8 mouse cellular contexts compared by ENCODE assay signal in the genomic region with DNA sequence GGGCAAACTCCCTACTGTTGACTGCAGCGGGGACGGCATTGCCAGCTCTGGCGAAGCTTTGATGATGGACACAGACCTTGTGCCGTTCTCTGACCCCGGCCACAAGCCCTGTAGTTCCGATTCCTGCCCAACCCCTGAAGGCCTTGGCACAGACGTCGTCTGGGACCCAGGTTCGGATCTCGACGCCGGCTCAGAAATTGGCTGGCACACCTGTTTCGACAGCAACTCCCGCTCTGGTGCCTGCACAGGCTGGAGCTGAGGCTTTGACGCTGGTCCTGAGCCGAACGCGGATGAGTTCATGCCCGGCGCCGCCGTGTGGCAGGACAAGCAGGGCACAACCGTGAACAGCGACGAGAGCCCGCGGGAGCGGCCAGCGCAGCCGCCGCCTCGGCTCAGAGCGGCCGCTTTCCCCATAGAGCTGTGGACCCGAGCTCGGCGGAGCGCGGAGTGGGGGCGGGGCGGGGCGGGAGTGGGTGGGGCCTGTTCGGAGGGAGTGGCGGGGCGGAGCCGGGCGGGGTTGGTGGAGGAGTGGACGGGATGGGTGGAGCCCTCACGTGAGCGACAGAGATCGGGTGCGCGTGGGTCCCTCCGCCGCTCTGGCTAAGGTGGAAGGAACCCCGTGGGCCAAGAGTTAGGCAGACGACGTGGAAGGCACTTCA. TPM values are rescaled to one million over a fixed set of nuclear protein-coding genes. Genes with fewer than 3 reads are reported as not detected.
DNase-seq lines count a peak whose midpoint lies in the region; ATAC-seq and TF ChIP-seq lines count a peak whose summit lies in the region.

Gene Osbp2 (minus strand): TSS at position 450 of the 659 bp plus-strand sequence.

- H3K4me2 ChIP-seq in limb, embryonic 12.5 days: peak within 1 kb of the TSS; percentile 79
- peak within 1 kb of the TSS; percentile 70 for H3K4me2 ChIP-seq in midbrain, embryonic 13.5 days (replicated peaks)

- H3K27me3 ChIP-seq in limb, embryonic 12.5 days: peaks cover 26% of the 10 kb centered on the region
- peaks cover 34% of the 10 kb centered on the region for H3K27me3 ChIP-seq in midbrain, embryonic 13.5 days
- peaks cover 13% of the 10 kb centered on the region; the same call in 1 of the 2 replicates for H3K27me3 ChIP-seq in small intestine, adult 2 months (ENCODE audit: control insufficient read depth, insufficient read depth, low read length)

- WGBS in limb, embryonic 12.5 days: 5% methylated on average over 51 of the region's 58 CpGs
- WGBS in midbrain, embryonic 13.5 days: 5% methylated on average over 44 of the region's 58 CpGs
- WGBS in small intestine, adult 2 months: 4% methylated on average over 56 of the region's 58 CpGs

- H3K27ac ChIP-seq in limb, embryonic 12.5 days: no peak within 1 kb of the TSS
- H3K27ac ChIP-seq in midbrain, embryonic 13.5 days: 0 out of 2 replicates have a peak within 1 kb of the TSS, but pooled peaks have one; percentile 32
- no peak within 1 kb of the TSS for H3K27ac ChIP-seq in small intestine, adult 2 months (ENCODE audit: insufficient read depth, low read depth, low read length)

- DNase-seq in adrenal gland, postnatal 25 days: peak; percentile 85
- DNase-seq in embryo, embryonic 11.5 days (ENCODE audit: low read depth, low spot score): peak; percentile 61
- DNase-seq in gastrocnemius, postnatal 4 days (ENCODE audit: low spot score in 2 of 2): peak; percentile 49 to 66
- DNase-seq in kidney, adult 11 months: peak; percentile 78
- no peak for DNase-seq in adipocyte (ENCODE audit: low spot score)

- H3K9ac ChIP-seq in limb, embryonic 12.5 days (replicated peaks): peak within 1 kb of the TSS; percentile 61
- peak within 1 kb of the TSS; percentile 69 for H3K9ac ChIP-seq in midbrain, embryonic 13.5 days (replicated peaks)

- TF ChIP-seq POLR2A in small intestine, adult 2 months (IDR thresholded peaks at IDR 0.05; ENCODE audit: low read depth, low read length): peak; percentile 18; the same call in 1 of the 2 replicates

- no peaks in the 10 kb centered on the region for H3K9me3 ChIP-seq in limb, embryonic 12.5 days
- H3K9me3 ChIP-seq in midbrain, embryonic 13.5 days: no peaks in the 10 kb centered on the region

- no peaks in the 10 kb centered on the region for H3K36me3 ChIP-seq in limb, embryonic 12.5 days
- no peaks in the 10 kb centered on the region for H3K36me3 ChIP-seq in midbrain, embryonic 13.5 days
- no peaks in the 10 kb centered on the region for H3K36me3 ChIP-seq in small intestine, adult 2 months (ENCODE audit: control insufficient read depth, insufficient read depth, low read length)

- H3K4me3 ChIP-seq in limb, embryonic 12.5 days (replicated peaks): peak within 1 kb of the TSS; percentile 53
- peak within 1 kb of the TSS; percentile 49 for H3K4me3 ChIP-seq in midbrain, embryonic 13.5 days (replicated peaks)
- peak within 1 kb of the TSS; percentile 61 for H3K4me3 ChIP-seq in small intestine, adult 2 months (ENCODE audit: low read depth, low read length)

- TF ChIP-seq CTCF in small intestine, adult 2 months (IDR thresholded peaks at IDR 0.05; ENCODE audit: extremely low read depth, insufficient read length, insufficient replicate concordance, low read depth, low read length): no peak

- peaks cover 5% of the 10 kb centered on the region; the same call in 1 of the 2 replicates for H3K4me1 ChIP-seq in limb, embryonic 12.5 days (replicated peaks)
- H3K4me1 ChIP-seq in midbrain, embryonic 13.5 days (replicated peaks): peaks cover 15% of the 10 kb centered on the region
- H3K4me1 ChIP-seq in small intestine, adult 2 months (ENCODE audit: control insufficient read depth, insufficient read depth, insufficient read length, low read length): peaks cover 12% of the 10 kb centered on the region

- ATAC-seq in limb, embryonic 12.5 days (ENCODE audit: insufficient number of reproducible peaks, insufficient read depth, low FRiP score, low TSS enrichment, low read depth): peak; percentile 79
- peak; percentile 96 for ATAC-seq in midbrain, embryonic 13.5 days

RNA-seq across cellular contexts. Expression of gene Osbp2, which starts in this region (rescaled TPM):
- total RNA-seq in adrenal gland, postnatal 25 days (2021): 1.1 and 2.6 TPM in 2 replicates
- 1 to 10 TPM; 1.1 to 1.7 TPM for total RNA-seq in gastrocnemius, postnatal 4 days (2021)
- 0.52 and 0.73 TPM in 2 replicates for polyA plus RNA-seq in limb, embryonic 12.5 days (2016; fragmentation: Nextera tagmentation; extraction: Ambion mirVana)
- polyA plus RNA-seq in midbrain, embryonic 13.5 days (2015; fragmentation: Nextera tagmentation; extraction: Ambion mirVana): 12.7 and 14.9 TPM in 2 replicates
- polyA plus RNA-seq in small intestine, adult 2 months (2012; rRNA removed): 0.11 and 0.52 TPM in 2 replicates

Comparison
In these comparisons a context has a peak if more than half of its experiments do, and no peak if none do; other contexts are left out.
1. Peak in ATAC-seq, H3K4me3 ChIP-seq, H3K9ac ChIP-seq and H3K4me2 ChIP-seq in limb, embryonic 12.5 days; RNA of the gene not detected or under 1 TPM.